ENCODE assay signal across 19 mouse cellular contexts in genomic region chr13:58020428-58020827, GRCm38 (mm10).
DNase-seq lines count a peak whose midpoint lies in the region; ATAC-seq and TF ChIP-seq lines count a peak whose summit lies in the region.
"Had no signal": no experiment of that assay in that cellular context is flagged by ENCODE, and none has a peak within 500 bp of the region (broad histone marks: within the 10 kb centered on the region; RNA-seq: fewer than 3 reads in every experiment).

No protein-coding gene starts in this region.

- peaks cover 4% of the 10 kb centered on the region; the same call in 1 of the 2 replicates for H3K4me1 ChIP-seq in heart, embryonic 11.5 days (ENCODE audit: control insufficient read depth, insufficient read depth, low read length)
- H3K4me1 ChIP-seq in limb, embryonic 10.5 days: peaks cover 12% of the 10 kb centered on the region
- H3K4me1 ChIP-seq: liver, embryonic 12.5 days had no signal

- H3K36me3 ChIP-seq in heart, embryonic 11.5 days (ENCODE audit: control insufficient read depth, insufficient read depth, low read length): peaks cover 4% of the 10 kb centered on the region
- peaks cover 13% of the 10 kb centered on the region; the same call in 1 of the 2 replicates for H3K36me3 ChIP-seq in limb, embryonic 10.5 days
- H3K36me3 ChIP-seq: forebrain, embryonic 12.5 days had no signal

- DNase-seq in left cerebral cortex, adult 2 months (ENCODE audit: extremely low spot score in 1 of 2, low spot score in 2 of 2): no peak
- DNase-seq in left cerebral cortex, adult 8-10 months (ENCODE audit: low spot score in 2 of 2): no peak
- peak; percentile 33 for DNase-seq in R1 (ENCODE audit: low read depth, low spot score)
- peak; percentile 24 to 30 for DNase-seq in thymus, postnatal 36 days
- DNase-seq in limb, embryonic 10.5 days (ENCODE audit: low spot score): no peak
- DNase-seq: adrenal gland, postnatal 25 days; cerebellum, adult 18-20 months; heart, adult 11 months; heart, postnatal 36 days; kidney, adult 11 months; left cerebral cortex, postnatal 4 days; midbrain, embryonic 14.5 days; spleen, adult 18-20 months had no signal

- H3K27ac ChIP-seq in left cerebral cortex, adult 2 months: no peak overlapping the region
- H3K27ac ChIP-seq in heart, embryonic 11.5 days (ENCODE audit: low read depth, low read length): no peak overlapping the region
- H3K27ac ChIP-seq in limb, embryonic 10.5 days: no peak overlapping the region
- H3K27ac ChIP-seq: forebrain, embryonic 12.5 days; liver, embryonic 12.5 days had no signal

- 71% methylated on average over 10 of the region's 10 CpGs for WGBS in heart, embryonic 11.5 days (ENCODE audit: insufficient replicate concordance)
- 82% methylated on average over 10 of the region's 10 CpGs for WGBS in limb, embryonic 10.5 days

- H3K9ac ChIP-seq in heart, embryonic 11.5 days (ENCODE audit: low read depth, low read length): no peak overlapping the region
- H3K9ac ChIP-seq: forebrain, embryonic 12.5 days; liver, embryonic 12.5 days had no signal

- H3K27me3 ChIP-seq in heart, embryonic 11.5 days (ENCODE audit: control insufficient read depth, insufficient read depth, low read length): no peaks in the 10 kb centered on the region
- H3K27me3 ChIP-seq in limb, embryonic 10.5 days (ENCODE audit: low read depth, poor library complexity, severe bottlenecking): no peaks in the 10 kb centered on the region
- H3K27me3 ChIP-seq: forebrain, embryonic 12.5 days; liver, embryonic 12.5 days had no signal

- H3K4me2 ChIP-seq in heart, embryonic 11.5 days: no peak overlapping the region
- H3K4me2 ChIP-seq: forebrain, embryonic 12.5 days; liver, embryonic 12.5 days had no signal

- H3K4me3 ChIP-seq in left cerebral cortex, adult 2 months: no peak overlapping the region
- no peak overlapping the region for H3K4me3 ChIP-seq in heart, embryonic 11.5 days (ENCODE audit: low read depth, low read length)
- no peak overlapping the region for H3K4me3 ChIP-seq in limb, embryonic 10.5 days
- H3K4me3 ChIP-seq: forebrain, embryonic 12.5 days; liver, embryonic 12.5 days had no signal

- TF ChIP-seq CTCF in left cerebral cortex, adult 2 months (IDR thresholded peaks at IDR 0.05): peak; percentile 9

- intact Hi-C loops in left cerebral cortex, adult 2 months (cut with DNase I): no loop called here

- peak; percentile 68 for ATAC-seq in megakaryocyte, adult 5-6 weeks (ENCODE audit: poor library complexity, severe bottlenecking)
- ATAC-seq in heart, embryonic 11.5 days (replicated peaks; ENCODE audit: insufficient number of reproducible peaks, low FRiP score, low TSS enrichment): no peak
- ATAC-seq: hindbrain, embryonic 16.5 days; liver, embryonic 12.5 days; Patski had no signal

- H3K9me3 ChIP-seq in heart, embryonic 11.5 days (replicated peaks; ENCODE audit: control insufficient read depth, low read length): no peaks in the 10 kb centered on the region
- no peaks in the 10 kb centered on the region for H3K9me3 ChIP-seq in limb, embryonic 10.5 days (replicated peaks)
- H3K9me3 ChIP-seq: forebrain, embryonic 12.5 days; liver, embryonic 12.5 days had no signal

Comparison
In these comparisons a context has a peak if more than half of its experiments do, and no peak if none do; other contexts are left out.
1. DNase-seq: peak in R1 (single experiment) and thymus, postnatal 36 days (2 of 2); none in left cerebral cortex, adult 2 months (0 of 2), left cerebral cortex, adult 8-10 months (0 of 2) and limb, embryonic 10.5 days (single experiment).